Mouse (Mus musculus) stomach, postnatal 0 days (tissue): ENCODE results near the gene Jdp2.

Source experiments
- CTCF ChIP-seq: IDR thresholded peaks from 2 replicates; pipeline ENCODE4 v1.5.1; 2016; ENCODE audit warnings: antibody characterized with exemption, low read depth, mild to moderate bottlenecking, moderate library complexity
- EP300 ChIP-seq: optimal IDR thresholded peaks from 2 replicates; pipeline ENCODE3; 2016; ENCODE audit warnings: antibody characterized with exemption

DNA sequence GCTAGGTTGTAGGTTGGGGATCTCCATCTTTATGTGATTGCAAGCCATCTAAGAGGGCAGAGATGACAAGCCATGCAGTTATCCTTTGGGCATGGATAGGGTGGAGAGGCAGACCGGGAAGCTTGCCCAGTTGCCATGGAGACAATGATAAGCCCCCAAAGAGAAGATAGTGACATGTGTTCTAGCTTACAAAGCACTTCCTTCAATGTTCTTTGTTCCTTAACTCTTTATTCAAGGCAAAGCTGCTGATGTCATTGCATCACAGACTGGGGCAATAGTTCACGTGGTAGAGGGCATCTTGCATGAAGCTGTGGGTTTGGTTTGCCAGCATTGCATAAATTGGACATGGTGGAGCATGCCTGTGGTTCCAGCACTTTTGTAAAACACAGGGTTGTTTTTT is 60.5 kb downstream of the Jdp2 start:
- TF ChIP-seq EP300 (no peak), CTCF (no peak)
